Mouse (Mus musculus) forebrain, embryonic 16.5 days (tissue): ENCODE measurements around the gene Sohlh2. TPM values are rescaled to one million over a fixed set of nuclear protein-coding genes. Genes with fewer than 3 reads are reported as not detected.

Source experiments
- ATAC-seq: fragments of 200-750 bp; cut with Nextera tagmentation; 2 replicates; pipeline ENCODE4 v1.8.0; 2017; ENCODE audit warnings: mild to moderate bottlenecking, moderate library complexity
- H3K27ac ChIP-seq: fragments of 300-500 bp; sonication (generic); 2 replicates; pipeline ENCODE4 v1.5.1; 2014; ENCODE audit warnings: low read length, control low read depth
- H3K27me3 ChIP-seq: fragments of 300-500 bp; sonication (generic); replicated peaks from 2 replicates; pipeline ENCODE4 v1.6.1; 2014; ENCODE audit warnings: low read length; ENCODE audit not compliant: control insufficient read depth, insufficient read depth
- H3K36me3 ChIP-seq: fragments of 300-500 bp; sonication (generic); 2 replicates; pipeline ENCODE4 v1.6.1; 2014; ENCODE audit not compliant: control insufficient read depth, insufficient read depth
- H3K4me1 ChIP-seq: fragments of 300-500 bp; sonication (generic); replicated peaks from 2 replicates; pipeline ENCODE4 v1.6.1; 2014; ENCODE audit warnings: low read length; ENCODE audit not compliant: control insufficient read depth, insufficient read depth
- H3K4me2 ChIP-seq: fragments of 300-500 bp; sonication (generic); 2 replicates; pipeline ENCODE4 v1.6.1; 2014; ENCODE audit warnings: mild to moderate bottlenecking, low read length, control low read depth
- H3K4me3 ChIP-seq: fragments of 300-500 bp; sonication (generic); replicated peaks from 2 replicates; pipeline ENCODE4 v1.5.1; 2014; ENCODE audit warnings: mild to moderate bottlenecking, low read length, control low read depth
- H3K9ac ChIP-seq: fragments of 300-500 bp; sonication (generic); replicated peaks from 2 replicates; pipeline ENCODE4 v1.6.1; 2014; ENCODE audit warnings: low read depth, low read length, control low read depth
- H3K9me3 ChIP-seq: fragments of 300-500 bp; sonication (generic); 2 replicates; pipeline ENCODE4 v1.6.1; 2016; ENCODE audit warnings: low read length; ENCODE audit not compliant: control insufficient read depth
- WGBS: fragments of 180-500 bp; shearing (Covaris S2); extraction: QIAGEN DNeasy Blood & Tissue Kit; methylation state at CpG from one replicate; pipeline ENCODE4 v1.1.7; 2014; 5-methylcytosine and 5-hydroxymethylcytosine counted together
- polyA plus RNA-seq: library from polyadenylated mRNA; unstranded; fragments of >200 nt; fragmentation: Nextera tagmentation; extraction: Ambion mirVana; gene quantifications from 2 replicates; pipeline ENCODE4 v1.2.1, GENCODE M21; 2015

Gene Sohlh2
- polyA plus RNA-seq, 1 experiment from 2014 or later: not detected

DNA sequence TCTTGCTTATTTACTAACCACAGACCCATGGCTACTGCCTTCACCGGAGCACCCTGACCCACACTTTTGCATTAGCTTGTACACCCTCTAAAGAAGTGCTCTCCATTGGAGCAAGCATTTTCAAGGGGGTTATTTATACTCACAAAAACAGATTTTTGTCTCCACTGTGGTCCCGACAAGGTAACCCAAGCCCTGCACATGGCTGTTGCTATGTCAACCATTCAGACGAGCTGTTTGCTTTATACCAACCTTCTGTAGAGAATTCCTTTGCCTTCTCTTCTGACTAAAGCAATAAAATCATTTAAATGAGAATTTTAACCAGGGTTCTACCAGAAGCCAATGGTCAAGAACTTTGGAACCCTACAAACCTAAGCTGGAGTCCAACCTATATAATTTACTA lies 42.0 kb downstream of the Sohlh2 start:
- no peak for ATAC-seq
- Histone ChIP-seq H3K4me3 (no peak overlapping the region), H3K4me2 (no peak overlapping the region), H3K27me3 (no peaks in the 10 kb centered on the region), H3K9ac (no peak overlapping the region), H3K27ac (no peak overlapping the region), H3K4me1 (peaks cover 9% of the 10 kb centered on the region), H3K36me3 (no peaks in the 10 kb centered on the region), H3K9me3 (peaks cover 4% of the 10 kb centered on the region; the same call in 1 of the 2 replicates)
- WGBS: 74% methylated on average over 3 of the region's 3 CpGs

DNA sequence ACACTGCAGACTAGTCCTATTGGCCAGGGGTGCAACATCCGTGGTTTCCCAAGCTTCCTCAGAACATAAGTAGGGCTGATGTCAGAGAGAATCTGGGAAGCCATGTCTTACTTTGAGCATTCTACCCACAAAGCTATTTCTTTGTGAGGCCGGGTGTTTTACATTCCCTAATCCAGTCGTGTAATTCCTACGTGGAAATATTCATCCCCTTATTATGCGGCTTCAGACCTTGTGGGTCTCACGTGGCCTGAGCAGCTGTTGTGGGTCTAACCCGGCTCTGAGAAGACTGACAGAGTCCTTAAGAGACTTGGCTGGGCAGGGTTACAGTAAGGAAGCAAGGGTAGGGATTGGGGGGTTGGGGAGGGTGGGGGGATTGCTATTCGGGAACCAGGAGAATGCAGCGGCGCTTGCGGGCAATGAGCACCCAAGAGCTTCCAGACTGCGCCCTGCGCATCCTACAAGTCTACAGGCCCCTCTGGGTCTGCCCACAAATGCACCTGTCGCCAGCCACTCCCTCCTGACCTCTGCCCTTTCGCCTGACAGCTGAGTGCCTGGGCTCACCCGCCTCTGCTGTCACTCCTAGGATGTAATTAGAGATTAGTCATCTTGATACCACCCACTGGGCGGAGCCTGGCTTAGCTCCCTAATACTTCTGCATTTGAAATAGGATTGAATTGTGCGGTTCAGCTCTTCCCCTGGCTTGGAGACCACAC lies 44.8 kb downstream of the Sohlh2 start:
- Histone ChIP-seq H3K27ac (no peak overlapping the region), H3K36me3 (no peaks in the 10 kb centered on the region), H3K4me2 (peak overlapping the region; percentile 48), H3K9me3 (peaks cover 4% of the 10 kb centered on the region; the same call in 1 of the 2 replicates), H3K4me3 (peak overlapping the region; percentile 33), H3K4me1 (peaks cover 9% of the 10 kb centered on the region), H3K27me3 (no peaks in the 10 kb centered on the region), H3K9ac (no peak overlapping the region; the same call in 1 of the 2 replicates)
- 18% methylated on average over 18 of the region's 18 CpGs for WGBS
- ATAC-seq: peak; percentile 90

DNA sequence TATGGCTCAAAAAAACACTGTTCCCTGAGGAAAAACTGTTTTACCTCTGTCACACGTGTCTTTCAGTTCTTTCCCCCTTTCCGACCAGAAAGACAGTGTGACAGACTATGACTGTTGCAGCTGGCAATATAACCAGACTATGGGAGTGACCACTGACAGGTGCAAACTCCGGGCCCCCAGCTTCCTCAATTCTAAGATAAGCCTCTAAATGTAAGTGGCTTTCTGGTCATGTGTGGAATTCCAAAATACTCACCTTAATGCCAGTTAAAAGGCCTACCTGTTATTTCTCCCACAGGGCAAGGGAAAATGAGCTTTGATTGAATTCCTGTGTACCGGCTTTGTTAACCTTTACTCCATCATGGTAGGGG lies 45.4 kb downstream of the Sohlh2 start:
- Histone ChIP-seq H3K27me3 (no peaks in the 10 kb centered on the region), H3K4me2 (peak overlapping the region; percentile 48), H3K4me1 (peaks cover 9% of the 10 kb centered on the region), H3K27ac (no peak overlapping the region), H3K9me3 (peaks cover 4% of the 10 kb centered on the region; the same call in 1 of the 2 replicates), H3K36me3 (no peaks in the 10 kb centered on the region), H3K9ac (no peak overlapping the region), H3K4me3 (no peak overlapping the region)
- no peak; the same call in 1 of the 2 replicates for ATAC-seq
- WGBS: 9% methylated on average over 4 of the region's 4 CpGs

DNA sequence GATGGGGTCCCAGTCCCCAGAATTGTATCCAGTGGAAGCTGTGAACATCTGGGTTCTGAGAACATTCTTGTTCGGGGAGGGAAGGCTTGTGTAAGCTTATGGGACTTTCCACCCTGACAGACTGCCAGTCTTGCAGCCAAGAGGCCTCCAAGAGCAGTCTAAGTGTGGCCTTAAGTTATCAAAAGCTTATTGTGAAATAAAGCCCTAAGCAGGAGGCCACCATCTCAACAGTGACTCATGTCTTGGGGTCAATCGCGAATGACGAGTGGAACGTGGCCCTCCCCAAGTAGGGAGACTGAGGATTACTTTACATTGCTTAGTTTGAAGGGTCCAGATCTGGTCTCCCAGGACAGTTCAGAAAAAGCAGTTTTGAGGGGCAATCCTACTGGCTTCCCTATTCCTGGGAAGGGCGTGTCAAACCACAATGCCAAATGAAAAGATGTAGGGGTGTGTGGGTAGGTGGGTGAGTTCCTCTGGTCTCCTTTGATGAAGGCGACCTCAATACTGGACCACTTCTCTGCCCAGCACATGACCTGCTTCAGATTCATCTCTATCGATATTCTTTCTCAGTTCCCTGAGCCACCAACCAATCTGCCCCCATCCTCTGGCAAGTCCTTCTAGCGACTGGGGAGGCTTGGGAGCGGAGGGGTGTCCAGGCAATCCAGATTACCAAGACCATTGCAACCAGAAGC lies 60.0 kb downstream of the Sohlh2 start, which contains the start of gene Dclk1:
TSS of gene Dclk1 (plus strand) at position 635 of the 692 bp plus-strand sequence.
- Histone ChIP-seq H3K4me3 (peak within 1 kb of the TSS; percentile 94), H3K9ac (peak within 1 kb of the TSS; percentile 99), H3K27ac (peak within 1 kb of the TSS; percentile 97), H3K4me2 (peak within 1 kb of the TSS; percentile 62), H3K9me3 (no peaks in the 10 kb centered on the region), H3K4me1 (peaks cover 27% of the 10 kb centered on the region), H3K36me3 (no peaks in the 10 kb centered on the region), H3K27me3 (no peaks in the 10 kb centered on the region)
- 35% methylated on average over 10 of the region's 10 CpGs for WGBS
- no peak for ATAC-seq

DNA sequence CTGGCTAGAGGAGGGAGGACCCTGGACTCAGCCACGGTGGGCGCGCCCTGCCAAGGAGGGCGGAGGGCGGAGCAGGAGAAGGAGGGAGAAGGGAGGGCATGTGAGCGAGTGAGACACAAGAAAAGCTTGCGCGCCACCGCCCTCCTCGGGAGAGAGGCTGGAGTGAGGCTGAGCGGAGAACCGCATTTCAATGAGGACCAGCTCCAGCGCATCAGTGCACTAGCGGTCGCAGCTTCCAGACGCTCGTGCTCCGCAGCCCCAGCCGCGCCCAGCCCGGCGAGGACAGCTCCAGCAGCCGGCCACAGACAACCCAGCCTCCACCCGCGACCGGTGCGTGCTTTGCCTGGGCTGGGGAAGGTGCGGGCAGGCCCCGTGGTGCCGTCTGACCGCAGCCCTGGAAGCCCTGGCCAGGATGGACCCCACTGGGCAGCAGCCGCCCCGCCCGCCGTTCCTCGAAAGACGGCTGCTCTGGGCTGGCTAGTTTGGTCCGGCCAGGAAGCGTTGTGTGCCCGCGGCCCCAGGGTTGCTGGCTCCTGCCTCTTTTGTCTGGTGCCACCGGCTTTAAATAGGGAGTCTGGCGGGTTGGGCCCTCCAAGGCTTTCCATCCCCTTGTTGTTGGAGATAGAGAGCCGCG lies 60.7 kb downstream of the Sohlh2 start:
- WGBS: 1% methylated on average over 38 of the region's 45 CpGs
- peak overlapping the region; percentile 62 for H3K4me2 ChIP-seq
- H3K9ac ChIP-seq: peak overlapping the region; percentile 99
- peaks cover 4% of the 10 kb centered on the region; the same call in 1 of the 2 replicates for H3K36me3 ChIP-seq
- H3K4me3 ChIP-seq: peak overlapping the region; percentile 94
- H3K27me3 ChIP-seq: no peaks in the 10 kb centered on the region
- peak; percentile 95 for ATAC-seq
- H3K9me3 ChIP-seq: no peaks in the 10 kb centered on the region
- H3K4me1 ChIP-seq: peaks cover 33% of the 10 kb centered on the region
- peak overlapping the region; percentile 97 for H3K27ac ChIP-seq

DNA sequence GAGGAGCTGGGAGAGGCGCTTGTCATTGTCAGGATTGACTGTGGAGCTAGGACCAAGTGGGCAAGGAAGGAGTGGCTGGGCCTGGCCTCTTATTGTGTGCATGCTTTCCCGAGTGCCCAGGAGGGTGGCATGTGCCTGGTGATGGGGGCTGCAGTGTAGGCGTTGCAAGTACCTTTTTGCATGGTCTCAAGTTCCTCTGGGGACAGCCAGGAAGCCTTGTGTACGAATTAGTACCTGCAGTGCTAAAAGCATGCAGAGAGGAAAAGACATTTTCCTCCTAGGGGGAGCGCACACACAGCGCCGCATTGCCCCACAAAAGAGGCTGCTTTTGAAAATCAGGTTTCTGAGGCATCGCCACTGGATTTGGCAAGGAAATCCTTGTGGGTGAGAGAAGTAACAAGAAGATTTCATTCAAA lies 61.2 kb downstream of the Sohlh2 start:
- peak overlapping the region; percentile 94 for H3K4me3 ChIP-seq
- peak; percentile 70 for ATAC-seq
- no peaks in the 10 kb centered on the region for H3K27me3 ChIP-seq

DNA sequence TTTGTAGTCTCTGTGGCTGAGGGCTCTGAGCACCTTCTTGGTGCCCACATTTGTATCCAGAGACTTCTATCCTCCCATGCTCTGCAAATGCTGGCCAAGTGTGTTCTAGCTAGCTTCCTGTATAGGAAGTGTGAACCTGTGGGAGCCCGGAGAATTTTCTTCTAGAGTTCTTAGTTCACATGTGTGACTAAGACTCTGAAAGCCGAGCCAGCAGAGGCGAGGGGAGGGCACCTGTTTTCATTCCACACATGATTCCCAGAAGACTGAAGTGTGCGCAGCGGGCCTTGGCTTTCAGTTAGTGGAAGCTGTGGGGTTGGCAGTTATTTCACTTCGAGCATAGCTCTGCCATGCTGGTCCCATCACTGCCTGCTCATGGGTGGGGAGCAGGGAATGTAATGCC lies 62.3 kb downstream of the Sohlh2 start:
- peaks cover 8% of the 10 kb centered on the region; the same call in 1 of the 2 replicates for H3K36me3 ChIP-seq
- H3K9ac ChIP-seq: peak overlapping the region; percentile 99
- H3K4me1 ChIP-seq: peaks cover 47% of the 10 kb centered on the region
- H3K9me3 ChIP-seq: no peaks in the 10 kb centered on the region
- no peaks in the 10 kb centered on the region for H3K27me3 ChIP-seq
- 38% methylated on average over 6 of the region's 6 CpGs for WGBS
- peak overlapping the region; percentile 94 for H3K4me3 ChIP-seq
- peak overlapping the region; percentile 97; the same call in 1 of the 2 replicates for H3K27ac ChIP-seq
- ATAC-seq: no peak
- H3K4me2 ChIP-seq: peak overlapping the region; percentile 62

More for the DNA sequence above, 61.2 kb downstream of the Sohlh2 start:
- Histone ChIP-seq H3K9me3 (no peaks in the 10 kb centered on the region), H3K27ac (peak overlapping the region; percentile 97), H3K4me2 (peak overlapping the region; percentile 62), H3K4me1 (peaks cover 37% of the 10 kb centered on the region), H3K9ac (peak overlapping the region; percentile 99), H3K36me3 (peaks cover 8% of the 10 kb centered on the region; the same call in 1 of the 2 replicates)
- 0% methylated on average over 8 of the region's 8 CpGs for WGBS

DNA sequence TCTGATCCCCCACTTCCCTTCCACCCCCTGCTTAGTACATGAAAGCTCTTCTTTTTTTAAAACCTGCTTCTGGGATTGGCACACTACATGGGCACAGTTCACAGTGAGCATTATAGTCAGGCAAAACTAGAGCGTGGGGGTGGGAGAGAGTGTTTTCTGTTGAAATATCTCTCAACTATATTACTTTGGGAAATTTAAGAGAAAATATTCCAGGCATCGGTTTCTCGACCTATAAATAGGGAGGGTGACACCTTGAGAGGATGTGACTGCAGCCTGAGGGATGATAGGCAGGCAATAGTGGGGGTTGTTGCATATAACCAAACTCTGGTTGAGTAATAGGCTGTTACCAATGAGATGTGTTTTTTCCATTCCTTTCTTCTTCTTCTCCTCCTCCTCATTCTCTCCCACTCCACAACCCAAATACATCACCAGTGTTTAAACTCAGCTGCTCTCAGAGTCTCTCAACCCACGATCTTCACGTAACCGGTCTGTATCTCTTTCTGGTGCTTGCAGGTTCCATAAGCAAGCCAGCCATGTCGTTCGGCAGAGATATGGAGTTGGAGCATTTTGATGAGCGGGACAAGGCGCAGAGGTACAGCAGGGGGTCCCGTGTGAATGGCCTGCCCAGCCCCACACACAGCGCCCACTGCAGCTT lies 64.9 kb downstream of the Sohlh2 start:
- no peak overlapping the region for H3K4me2 ChIP-seq
- no peaks in the 10 kb centered on the region for H3K27me3 ChIP-seq
- WGBS: 91% methylated on average over 12 of the region's 12 CpGs
- H3K4me1 ChIP-seq: peaks cover 59% of the 10 kb centered on the region
- H3K9ac ChIP-seq: no peak overlapping the region
- ATAC-seq: no peak
- H3K4me3 ChIP-seq: no peak overlapping the region
- H3K27ac ChIP-seq: no peak overlapping the region
- H3K9me3 ChIP-seq: no peaks in the 10 kb centered on the region
- peaks cover 8% of the 10 kb centered on the region; the same call in 1 of the 2 replicates for H3K36me3 ChIP-seq
